Mouse (Mus musculus): Measurements from ENCODE around the gene Tex264.

- TF ChIP-seq CTCF (IDR thresholded peaks at IDR 0.05; ENCODE audit: control insufficient read depth, insufficient read depth, insufficient read length) (no peak), MAX (IDR thresholded peaks at IDR 0.05) (no peak), USF1 (IDR thresholded peaks at IDR 0.05; ENCODE audit: low read depth) (no peak), MYOD1 (IDR thresholded peaks at IDR 0.05; ENCODE audit: control insufficient read depth, insufficient read length, low read depth) (no peak), FOSL1 (IDR thresholded peaks at IDR 0.05; ENCODE audit: insufficient read depth, low read length, poor library complexity, severe bottlenecking) (no peak), MYOG (IDR thresholded peaks at IDR 0.05; ENCODE audit: control insufficient read depth, extremely low read depth, insufficient read length) (no peak), CEBPB (IDR thresholded peaks at IDR 0.05; ENCODE audit: low read depth) (no peak)
Observed at GRCm38 (mm10) chr9:106656820-106657219, 28.9 kb downstream of the Tex264 start.

Measured in C2C12 (cell line).